Mouse (Mus musculus) forebrain, embryonic 10.5 days (tissue): ENCODE results near the gene Vgll4. TPM values are rescaled to one million over a fixed set of nuclear protein-coding genes. Genes with fewer than 3 reads are reported as not detected.
"Not testable (repeated sequence)": the region's sequence is repeated elsewhere in the genome, so short reads cannot be mapped to it uniquely, and the experiment has no call there.

Experiments used
- DNase-seq: peaks from one replicate; pipeline ENCODE4 v3.0.0-alpha.2; 2017; ENCODE audit warnings: low spot score; ENCODE audit errors: extremely low spot score
- H3K27ac ChIP-seq: fragments of 300-500 bp; sonication (generic); 2 replicates; pipeline ENCODE4 v1.5.1; 2016; ENCODE audit warnings: mild to moderate bottlenecking
- H3K27me3 ChIP-seq: fragments of 300-500 bp; sonication (generic); 2 replicates; pipeline ENCODE4 v1.6.1; 2016; ENCODE audit warnings: mild to moderate bottlenecking; ENCODE audit not compliant: poor library complexity, severe bottlenecking
- H3K36me3 ChIP-seq: fragments of 300-500 bp; sonication (generic); replicated peaks from 2 replicates; pipeline ENCODE4 v1.6.1; 2016; ENCODE audit warnings: mild to moderate bottlenecking, moderate library complexity
- H3K4me1 ChIP-seq: fragments of 300-500 bp; sonication (generic); 2 replicates; pipeline ENCODE4 v1.6.1; 2016
- H3K4me3 ChIP-seq: fragments of 300-500 bp; sonication (generic); 2 replicates; pipeline ENCODE4 v1.5.1; 2016; ENCODE audit warnings: mild to moderate bottlenecking, moderate library complexity
- H3K9me3 ChIP-seq: fragments of 300-500 bp; sonication (generic); 2 replicates; pipeline ENCODE4 v1.6.1; 2016; ENCODE audit warnings: mild to moderate bottlenecking, moderate library complexity
- WGBS: fragments of 180-500 bp; shearing (Covaris S2); methylation state at CpG from one replicate; pipeline ENCODE4 v1.1.7; 2016; 5-methylcytosine and 5-hydroxymethylcytosine counted together
- polyA plus RNA-seq: library from polyadenylated mRNA; unstranded; fragments of >200 nt; fragmentation: Nextera tagmentation; extraction: Ambion mirVana; gene quantifications from 2 replicates; pipeline ENCODE4 v1.2.1, GENCODE M21; 2016

Gene Vgll4
- polyA plus RNA-seq, 1 experiment from 2014 or later: 81.7 TPM

DNA sequence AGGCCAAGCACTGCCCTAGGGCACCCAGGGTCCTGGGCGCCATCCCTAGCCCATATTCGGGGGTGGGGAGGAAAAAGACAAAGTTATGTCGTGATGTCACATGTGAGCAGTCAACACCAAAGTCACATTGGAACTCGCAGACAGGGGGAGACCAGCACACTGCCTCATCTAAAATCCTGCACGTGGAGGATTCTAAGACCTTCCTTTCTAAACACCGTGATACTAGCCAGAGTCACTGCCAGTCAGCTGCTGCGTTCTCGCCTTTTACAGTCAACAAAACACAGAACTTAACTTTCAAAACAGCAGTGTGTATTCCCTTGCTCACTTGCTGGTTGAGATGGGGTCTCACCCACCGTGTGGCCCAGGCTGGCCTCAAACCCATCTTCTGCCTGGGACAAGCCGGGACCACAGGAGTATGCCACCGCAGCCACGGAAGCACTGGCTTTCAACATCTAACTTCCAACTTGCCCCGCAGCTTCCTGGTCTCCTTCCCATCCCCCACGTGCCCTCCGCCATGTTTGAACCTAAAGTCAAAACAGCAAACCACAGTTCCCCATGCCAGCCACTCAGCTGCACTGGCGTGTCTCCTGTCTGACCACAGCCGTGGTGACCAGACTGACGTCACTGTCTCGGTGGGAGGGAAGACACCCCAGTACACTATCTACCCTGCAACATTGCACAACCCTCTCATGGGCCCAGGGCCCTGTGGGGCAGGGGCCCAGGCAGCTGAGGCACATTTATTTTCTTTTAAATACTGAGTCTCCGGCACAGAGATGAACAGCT is 76.2 kb downstream of the Vgll4 start:
- Histone ChIP-seq H3K9me3 (no peaks in the 10 kb centered on the region; the same call in 1 of the 2 replicates), H3K27ac (peak overlapping the region; percentile 83), H3K36me3 (peaks cover 59% of the 10 kb centered on the region), H3K4me3 (no peak overlapping the region), H3K4me1 (peaks cover 61% of the 10 kb centered on the region), H3K27me3 (no peaks in the 10 kb centered on the region)
- WGBS: 87% methylated on average over 20 of the region's 20 CpGs
- no peak for DNase-seq

DNA sequence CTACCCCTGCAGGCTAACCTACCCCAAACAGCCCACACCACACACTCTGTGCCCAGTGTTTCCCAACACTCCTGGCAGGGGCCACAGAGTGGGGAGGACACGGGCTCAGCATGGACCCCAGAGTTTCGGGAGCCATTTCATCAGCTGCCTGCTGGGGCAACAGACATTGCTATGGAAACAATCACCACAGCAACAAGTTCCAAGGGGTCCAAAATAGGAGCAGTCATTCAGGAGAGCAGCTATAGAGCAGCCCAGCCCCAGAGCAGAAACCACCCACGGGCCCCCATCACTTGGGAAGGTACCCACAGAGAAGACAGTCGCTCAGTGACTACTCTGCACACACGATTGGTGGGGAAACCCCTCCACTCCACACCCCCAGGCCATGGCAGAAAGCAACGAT is 77.4 kb downstream of the Vgll4 start:
- Histone ChIP-seq H3K4me3 (peak overlapping the region; percentile 28; the same call in 1 of the 2 replicates), H3K9me3 (no peaks in the 10 kb centered on the region; the same call in 1 of the 2 replicates), H3K27ac (peak overlapping the region; percentile 83), H3K36me3 (peaks cover 59% of the 10 kb centered on the region), H3K4me1 (peaks cover 71% of the 10 kb centered on the region), H3K27me3 (no peaks in the 10 kb centered on the region)
- 28% methylated on average over 6 of the region's 6 CpGs for WGBS
- DNase-seq: peak; percentile 67

DNA sequence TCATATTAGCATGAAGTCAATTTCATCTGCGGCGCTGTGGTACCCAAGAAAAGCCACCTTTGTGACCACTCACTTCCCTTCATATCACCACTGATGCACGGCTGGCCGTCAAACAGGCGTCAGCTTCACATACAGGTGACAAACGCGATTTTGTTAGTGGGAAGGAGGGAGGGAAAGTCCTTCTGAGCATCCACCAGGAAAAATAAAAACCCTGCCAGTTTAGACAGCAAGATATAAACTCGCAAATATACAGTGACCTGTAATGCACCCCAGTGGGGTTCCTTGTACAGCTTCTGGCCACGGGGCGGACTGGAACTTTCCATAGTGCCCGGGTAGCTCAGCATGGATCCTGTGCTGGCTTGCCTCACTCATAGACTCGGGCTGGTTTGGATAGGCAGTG is 78.0 kb downstream of the Vgll4 start:
- H3K4me1 ChIP-seq: peaks cover 77% of the 10 kb centered on the region
- H3K9me3 ChIP-seq: no peaks in the 10 kb centered on the region; the same call in 1 of the 2 replicates
- no peaks in the 10 kb centered on the region for H3K27me3 ChIP-seq
- no peak for DNase-seq
- 77% methylated on average over 12 of the region's 12 CpGs for WGBS
- H3K27ac ChIP-seq: peak overlapping the region; percentile 83
- peaks cover 59% of the 10 kb centered on the region for H3K36me3 ChIP-seq
- H3K4me3 ChIP-seq: peak overlapping the region; percentile 28; the same call in 1 of the 2 replicates

DNA sequence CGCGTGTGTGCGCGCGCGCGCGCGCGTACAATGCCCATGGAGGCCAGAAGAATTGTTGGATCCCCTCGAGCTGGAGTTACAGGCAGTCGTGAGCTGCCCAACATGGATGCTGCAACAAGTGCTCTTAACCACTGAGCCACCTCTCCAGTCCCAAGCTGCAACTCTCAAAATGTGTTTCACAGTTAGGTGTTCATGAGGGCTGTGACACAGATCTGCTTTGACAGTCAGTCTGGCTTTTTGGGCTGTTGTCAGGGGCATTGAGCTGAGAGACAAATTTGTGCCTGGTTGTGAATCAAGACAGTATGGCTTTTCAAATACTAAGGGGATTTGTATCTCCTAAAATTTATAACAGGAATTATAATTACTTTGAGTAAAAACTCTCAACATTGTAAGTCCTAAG is 78.5 kb downstream of the Vgll4 start:
- H3K27me3 ChIP-seq: no peaks in the 10 kb centered on the region
- DNase-seq: no peak
- WGBS: 93% methylated on average over 12 of the region's 12 CpGs
- no peak overlapping the region for H3K4me3 ChIP-seq
- peaks cover 59% of the 10 kb centered on the region for H3K36me3 ChIP-seq
- no peaks in the 10 kb centered on the region; the same call in 1 of the 2 replicates for H3K9me3 ChIP-seq
- H3K27ac ChIP-seq: peak overlapping the region; percentile 68; the same call in 1 of the 2 replicates
- peaks cover 82% of the 10 kb centered on the region for H3K4me1 ChIP-seq

DNA sequence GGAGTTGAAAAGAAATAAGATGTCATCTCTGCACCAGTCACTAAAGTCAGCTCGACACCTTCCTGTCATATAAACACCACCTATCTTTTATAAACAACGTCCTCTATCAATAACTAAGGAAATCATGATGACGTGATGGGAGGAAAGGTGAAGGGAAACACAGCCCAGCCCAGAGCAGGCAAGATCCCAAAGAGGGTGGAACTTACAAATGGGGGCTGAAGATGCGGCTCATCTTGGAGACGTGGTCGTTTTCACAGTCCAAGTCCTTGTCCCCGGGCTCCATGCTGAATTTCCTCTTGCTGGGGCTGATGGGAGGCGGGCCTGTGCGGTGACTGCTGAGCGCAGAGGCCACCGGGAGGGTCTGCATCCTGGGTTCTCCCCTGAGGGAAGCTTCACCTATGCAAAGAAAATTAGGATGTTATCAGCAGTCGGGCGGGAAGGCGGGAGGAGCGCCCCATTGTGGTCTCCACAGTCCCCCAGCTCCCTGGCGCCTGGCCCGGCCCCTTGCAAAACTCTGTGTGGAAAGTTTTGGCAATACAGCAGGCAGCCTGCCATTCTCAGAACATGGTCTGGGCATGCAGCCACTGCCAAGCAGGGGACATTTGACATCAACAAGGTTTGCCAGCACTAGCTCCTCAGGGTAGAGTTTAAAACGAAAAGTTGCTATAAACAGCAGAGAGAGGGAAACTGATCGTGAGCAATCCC is 79.2 kb downstream of the Vgll4 start:
- Histone ChIP-seq H3K4me1 (peaks cover 88% of the 10 kb centered on the region), H3K27ac (peak overlapping the region; percentile 68), H3K9me3 (no peaks in the 10 kb centered on the region; the same call in 1 of the 2 replicates), H3K4me3 (no peak overlapping the region), H3K27me3 (no peaks in the 10 kb centered on the region), H3K36me3 (peaks cover 59% of the 10 kb centered on the region)
- no peak for DNase-seq
- WGBS: 57% methylated on average over 19 of the region's 19 CpGs

DNA sequence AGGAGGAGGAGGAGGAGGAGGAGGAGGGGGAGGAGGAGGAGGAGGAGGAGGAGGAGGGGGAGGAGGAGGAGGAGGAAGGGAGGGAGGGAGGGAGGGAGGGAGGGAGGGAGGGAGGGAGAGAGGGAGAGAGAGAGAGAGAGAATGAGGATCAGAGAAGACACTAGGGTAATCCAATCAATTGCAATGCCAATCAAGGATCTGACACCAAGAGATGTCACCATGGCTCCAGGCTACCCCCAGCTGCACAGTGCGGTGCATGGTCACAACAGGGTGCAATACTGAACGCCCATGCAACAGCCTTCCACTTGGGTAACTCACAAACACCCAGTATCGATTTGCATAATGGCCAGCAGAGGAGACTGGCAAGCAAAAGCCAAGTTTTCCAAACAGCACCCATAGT is 79.8 kb downstream of the Vgll4 start:
- DNase-seq, H3K9me3 ChIP-seq, H3K4me3 ChIP-seq, H3K27ac ChIP-seq, H3K27me3 ChIP-seq: not testable (repeated sequence)
- 70% methylated on average over 3 of the region's 3 CpGs for WGBS
- H3K36me3 ChIP-seq: peaks cover 59% of the 10 kb centered on the region
- H3K4me1 ChIP-seq: peaks cover 93% of the 10 kb centered on the region

DNA sequence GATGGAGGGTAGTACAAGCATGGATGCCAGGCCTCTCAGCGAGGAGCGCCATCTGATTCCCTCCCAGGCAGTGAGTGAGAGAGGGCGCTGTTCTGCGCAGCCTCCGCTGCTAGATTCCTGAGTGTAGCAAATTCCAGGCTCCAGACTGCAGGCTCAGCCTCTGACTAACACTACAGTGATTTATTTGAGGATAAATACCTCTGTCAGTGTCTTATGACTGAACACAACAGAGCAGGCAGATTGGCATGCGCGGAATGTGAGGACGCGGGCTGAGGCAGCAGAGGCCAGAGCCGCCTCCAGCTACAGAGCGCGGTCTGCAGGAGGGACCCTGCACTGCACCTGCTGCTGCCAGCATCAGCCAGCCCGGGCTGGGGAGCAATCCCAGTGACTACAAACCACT is 80.9 kb downstream of the Vgll4 start:
- 0 out of 2 replicates have a peak overlapping the region, but pooled peaks have one; percentile 1 for H3K4me3 ChIP-seq
- DNase-seq: peak; percentile 80
- no peaks in the 10 kb centered on the region for H3K27me3 ChIP-seq
- peaks cover 62% of the 10 kb centered on the region for H3K36me3 ChIP-seq
- peaks cover 95% of the 10 kb centered on the region for H3K4me1 ChIP-seq
- H3K27ac ChIP-seq: peak overlapping the region; percentile 80
- peaks cover 3% of the 10 kb centered on the region; the same call in 1 of the 2 replicates for H3K9me3 ChIP-seq
- WGBS: 10% methylated on average over 13 of the region's 13 CpGs

DNA sequence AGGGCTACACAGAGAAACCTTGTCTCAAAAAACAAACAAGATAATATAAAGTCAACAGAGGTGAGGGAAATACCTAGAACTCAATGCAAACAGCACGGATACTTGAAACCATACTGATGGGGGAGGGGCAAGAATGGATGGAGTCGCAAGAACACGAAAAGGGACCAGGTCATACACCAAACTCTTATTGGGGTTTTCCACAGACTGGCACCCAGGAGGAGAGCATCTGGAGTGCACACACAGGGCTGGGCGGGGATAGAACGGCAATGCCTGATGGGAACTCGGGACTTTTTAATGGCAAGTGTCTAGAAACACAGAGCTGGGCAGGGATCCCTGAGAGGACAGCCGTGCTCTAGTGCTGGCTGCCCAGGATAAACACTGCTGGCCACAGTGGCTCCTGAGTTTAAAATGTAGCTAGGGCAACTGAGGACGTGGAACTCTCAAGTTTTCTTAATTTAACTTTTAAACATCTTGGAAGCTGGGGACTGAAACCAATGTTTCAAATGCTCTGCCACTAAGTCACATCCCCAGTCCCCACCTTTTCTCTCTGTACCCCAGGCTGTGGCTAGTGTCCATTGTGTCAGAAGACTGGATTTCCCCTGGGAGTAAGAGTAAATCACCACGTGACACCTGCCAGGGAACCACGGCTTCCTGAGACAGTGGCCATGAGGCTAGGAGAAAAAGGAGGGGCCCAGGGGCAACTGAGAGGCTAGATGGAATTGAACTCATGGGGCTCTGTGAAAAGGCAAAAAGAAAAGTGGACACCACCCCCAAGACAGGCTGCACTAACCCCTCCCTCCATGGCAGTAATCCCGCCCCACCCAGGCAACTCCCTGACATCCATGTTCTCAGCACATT is 83.1 kb downstream of the Vgll4 start:
- Histone ChIP-seq H3K27me3 (no peaks in the 10 kb centered on the region), H3K4me3 (no peak overlapping the region), H3K4me1 (peaks cover 95% of the 10 kb centered on the region), H3K36me3 (peaks cover 63% of the 10 kb centered on the region), H3K27ac (peak overlapping the region; percentile 69), H3K9me3 (peaks cover 3% of the 10 kb centered on the region; the same call in 1 of the 2 replicates)
- WGBS: 80% methylated on average over 11 of the region's 11 CpGs
- DNase-seq: no peak

DNA sequence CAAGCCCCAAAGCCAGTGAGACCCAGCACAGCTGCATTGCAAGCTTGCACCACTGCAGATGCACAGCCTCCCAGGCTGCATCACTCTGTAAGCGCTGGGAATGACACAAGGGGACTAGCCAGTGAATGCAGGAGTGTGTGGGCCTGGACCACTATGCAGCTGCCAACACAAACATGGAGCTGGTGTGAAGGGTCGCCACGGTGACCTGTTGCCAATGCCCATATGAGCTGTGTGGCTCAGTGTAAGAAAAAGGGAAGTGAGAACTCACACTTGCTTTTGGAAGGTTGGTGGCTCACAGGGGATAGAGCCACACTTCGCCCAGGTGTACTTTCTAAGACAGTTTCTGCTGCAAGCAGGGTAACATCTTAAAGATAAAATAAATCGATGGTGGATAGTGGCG is 83.8 kb downstream of the Vgll4 start:
- WGBS: 93% methylated on average over 6 of the region's 6 CpGs
- H3K4me3 ChIP-seq: no peak overlapping the region
- DNase-seq: no peak
- peaks cover 95% of the 10 kb centered on the region for H3K4me1 ChIP-seq
- H3K27ac ChIP-seq: peak overlapping the region; percentile 69
- H3K27me3 ChIP-seq: no peaks in the 10 kb centered on the region
- peaks cover 63% of the 10 kb centered on the region for H3K36me3 ChIP-seq
- peaks cover 3% of the 10 kb centered on the region; the same call in 1 of the 2 replicates for H3K9me3 ChIP-seq

DNA sequence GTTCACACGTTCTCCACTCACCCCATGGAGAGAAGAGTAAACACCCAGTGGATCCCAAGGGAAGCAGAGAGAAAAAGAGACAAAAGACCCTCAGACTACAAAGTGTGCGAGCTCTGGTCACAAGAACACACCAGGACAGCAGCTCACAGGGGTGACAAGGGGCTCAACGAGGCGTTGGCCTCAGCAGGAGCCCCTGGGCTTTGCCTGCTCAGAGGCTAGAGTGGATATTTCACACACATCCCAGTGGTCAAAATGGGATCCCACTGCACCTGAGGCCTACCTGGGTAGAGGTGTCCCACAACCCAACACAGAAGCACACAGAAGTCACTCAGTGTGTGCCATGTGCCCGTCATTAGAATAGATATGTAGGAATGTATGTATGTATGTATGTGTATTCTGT is 84.7 kb downstream of the Vgll4 start:
- Histone ChIP-seq H3K4me3 (no peak overlapping the region), H3K4me1 (peaks cover 95% of the 10 kb centered on the region), H3K27ac (peak overlapping the region; percentile 96), H3K27me3 (no peaks in the 10 kb centered on the region), H3K36me3 (peaks cover 63% of the 10 kb centered on the region), H3K9me3 (peaks cover 3% of the 10 kb centered on the region; the same call in 1 of the 2 replicates)
- no peak for DNase-seq
- WGBS: 81% methylated on average over 5 of the region's 5 CpGs

DNA sequence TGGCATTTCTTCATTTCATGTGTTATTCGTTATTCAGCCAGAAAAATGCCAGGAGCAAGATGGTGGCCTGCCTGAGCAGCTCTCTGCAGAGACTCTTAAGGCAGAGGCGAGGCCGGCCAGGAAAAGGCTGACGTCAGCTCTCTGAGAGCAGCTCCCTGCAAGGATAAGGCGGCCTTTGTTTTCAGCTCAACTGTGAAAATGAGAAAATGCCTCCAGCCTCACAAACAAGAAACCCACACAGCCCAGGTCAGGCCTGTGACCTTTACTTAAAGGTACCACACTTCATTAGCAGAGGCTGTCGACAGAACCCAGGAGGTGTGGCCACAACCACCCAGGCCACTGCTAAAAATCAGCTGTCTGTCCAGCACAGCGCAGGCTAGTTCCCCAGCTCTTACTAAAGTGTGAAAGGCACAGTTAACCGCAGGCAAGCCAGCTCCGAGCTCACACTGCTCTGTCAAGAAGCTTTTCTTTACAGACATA is 86.5 kb downstream of the Vgll4 start:
- H3K4me3 ChIP-seq: peak overlapping the region; percentile 34
- H3K27me3 ChIP-seq: no peaks in the 10 kb centered on the region
- DNase-seq: peak; percentile 90
- peaks cover 96% of the 10 kb centered on the region for H3K4me1 ChIP-seq
- H3K27ac ChIP-seq: peak overlapping the region; percentile 96
- H3K9me3 ChIP-seq: peaks cover 3% of the 10 kb centered on the region; the same call in 1 of the 2 replicates
- 1% methylated on average over 9 of the region's 9 CpGs for WGBS
- H3K36me3 ChIP-seq: peaks cover 62% of the 10 kb centered on the region

DNA sequence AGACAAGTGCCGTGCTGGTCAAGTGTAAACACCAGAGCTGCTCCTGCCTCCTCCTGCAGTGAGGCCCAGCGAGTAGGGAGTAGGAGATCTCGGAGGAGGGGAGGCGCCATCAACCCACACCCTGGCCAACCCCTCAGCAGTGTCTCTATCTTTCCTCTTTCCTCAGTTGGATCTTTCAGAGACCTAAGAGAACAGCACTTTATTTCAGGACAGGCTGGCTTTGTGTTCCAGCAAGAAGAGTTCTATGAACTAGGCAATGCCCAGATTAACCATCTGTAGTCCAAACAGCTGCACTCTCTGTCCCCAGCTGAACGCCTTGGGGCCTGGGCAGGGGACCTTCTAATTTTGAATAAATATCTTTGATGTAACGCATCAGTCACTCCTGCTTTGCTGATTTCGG is 87.1 kb downstream of the Vgll4 start:
- peaks cover 98% of the 10 kb centered on the region for H3K4me1 ChIP-seq
- WGBS: 7% methylated on average over 7 of the region's 7 CpGs
- peak overlapping the region; percentile 96 for H3K27ac ChIP-seq
- no peaks in the 10 kb centered on the region for H3K27me3 ChIP-seq
- peak; percentile 42 for DNase-seq
- H3K36me3 ChIP-seq: peaks cover 56% of the 10 kb centered on the region
- peaks cover 3% of the 10 kb centered on the region; the same call in 1 of the 2 replicates for H3K9me3 ChIP-seq
- H3K4me3 ChIP-seq: peak overlapping the region; percentile 34
